Mouse (Mus musculus) embryonic facial prominence, embryonic 11.5 days (tissue): Measurements from ENCODE around the gene Zfyve1. TPM values are rescaled to one million over a fixed set of nuclear protein-coding genes. Genes with fewer than 3 reads are reported as not detected.

Experiments used
- ATAC-seq: fragments of 200-750 bp; cut with Nextera tagmentation; replicated peaks from 2 replicates; pipeline ENCODE4 v1.8.0; 2017; ENCODE audit warnings: low read depth; ENCODE audit not compliant: insufficient number of reproducible peaks, low FRiP score, low TSS enrichment
- DNase-seq: peaks from one replicate; pipeline ENCODE4 v3.0.0-alpha.2; 2015; ENCODE audit warnings: low spot score
- H3K27ac ChIP-seq: fragments of 300-500 bp; sonication (generic); replicated peaks from 2 replicates; pipeline ENCODE4 v1.5.1; 2014; ENCODE audit warnings: mild to moderate bottlenecking, low read depth, low read length, control low read depth
- H3K27me3 ChIP-seq: fragments of 300-500 bp; sonication (generic); 2 replicates; pipeline ENCODE4 v1.6.1; 2014; ENCODE audit warnings: mild to moderate bottlenecking, low read length, moderate library complexity, mixed read lengths; ENCODE audit not compliant: control insufficient read depth, insufficient read depth
- H3K36me3 ChIP-seq: fragments of 300-500 bp; sonication (generic); replicated peaks from 2 replicates; pipeline ENCODE4 v1.6.1; 2014; ENCODE audit warnings: low read depth, mild to moderate bottlenecking, low read length, moderate library complexity, mixed read lengths; ENCODE audit not compliant: control insufficient read depth, insufficient read depth
- H3K4me1 ChIP-seq: fragments of 300-500 bp; sonication (generic); 2 replicates; pipeline ENCODE4 v1.6.1; 2014; ENCODE audit warnings: low read length, mixed read lengths; ENCODE audit not compliant: control insufficient read depth, insufficient read depth
- H3K4me2 ChIP-seq: fragments of 300-500 bp; sonication (generic); 2 replicates; pipeline ENCODE4 v1.6.1; 2014; ENCODE audit warnings: low read depth, mild to moderate bottlenecking, control low read depth, low read length, moderate library complexity
- H3K4me3 ChIP-seq: fragments of 300-500 bp; sonication (generic); 2 replicates; pipeline ENCODE4 v1.5.1; 2014; ENCODE audit warnings: low read depth, low read length, control low read depth
- H3K9ac ChIP-seq: fragments of 300-500 bp; sonication (generic); replicated peaks from 2 replicates; pipeline ENCODE4 v1.6.1; 2014; ENCODE audit warnings: mild to moderate bottlenecking, control low read depth, low read length
- H3K9me3 ChIP-seq: fragments of 300-500 bp; sonication (generic); replicated peaks from 2 replicates; pipeline ENCODE4 v1.6.1; 2016; ENCODE audit warnings: mild to moderate bottlenecking, low read length, inconsistent platforms, mixed read lengths; ENCODE audit not compliant: control insufficient read depth
- WGBS: fragments of 180-500 bp; shearing (Covaris S2); extraction: QIAGEN DNeasy Blood & Tissue Kit; methylation state at CpG from one replicate; pipeline ENCODE4 v1.1.7; 2014; 5-methylcytosine and 5-hydroxymethylcytosine counted together
- polyA plus RNA-seq: library from polyadenylated mRNA; unstranded; fragments of >200 nt; fragmentation: Nextera tagmentation; extraction: Ambion mirVana; gene quantifications from 2 replicates; pipeline ENCODE4 v1.2.1, GENCODE M21; 2014

Gene Zfyve1
- polyA plus RNA-seq, 1 experiment from 2014 or later: 16.7 TPM

DNA sequence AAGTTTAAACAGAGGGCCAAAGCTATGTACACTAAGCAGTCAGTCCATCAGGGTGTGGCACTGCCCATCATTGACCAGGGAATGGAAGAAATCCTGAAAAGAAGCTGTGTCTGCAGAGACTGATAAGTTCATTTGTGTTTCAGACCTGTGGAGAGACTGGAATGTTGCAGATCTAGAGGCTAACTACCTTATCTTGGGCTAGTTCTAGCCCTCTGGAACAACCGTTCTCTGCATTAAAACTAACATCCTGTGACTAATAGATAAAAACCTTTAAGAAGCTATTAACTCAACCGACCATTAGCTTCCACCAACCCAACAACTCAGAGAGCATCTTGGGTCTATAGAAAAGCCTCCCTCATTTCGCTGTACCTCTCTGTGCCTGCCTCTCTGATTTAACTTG is 79.4 kb downstream of the Zfyve1 start:
- Histone ChIP-seq H3K4me1 (no peaks in the 10 kb centered on the region), H3K9ac (no peak overlapping the region), H3K27ac (no peak overlapping the region), H3K9me3 (no peaks in the 10 kb centered on the region), H3K36me3 (no peaks in the 10 kb centered on the region), H3K4me3 (no peak overlapping the region), H3K4me2 (no peak overlapping the region), H3K27me3 (no peaks in the 10 kb centered on the region)
- DNase-seq (no peak), ATAC-seq (no peak)
- WGBS: 86% methylated on average over 3 of the region's 3 CpGs

DNA sequence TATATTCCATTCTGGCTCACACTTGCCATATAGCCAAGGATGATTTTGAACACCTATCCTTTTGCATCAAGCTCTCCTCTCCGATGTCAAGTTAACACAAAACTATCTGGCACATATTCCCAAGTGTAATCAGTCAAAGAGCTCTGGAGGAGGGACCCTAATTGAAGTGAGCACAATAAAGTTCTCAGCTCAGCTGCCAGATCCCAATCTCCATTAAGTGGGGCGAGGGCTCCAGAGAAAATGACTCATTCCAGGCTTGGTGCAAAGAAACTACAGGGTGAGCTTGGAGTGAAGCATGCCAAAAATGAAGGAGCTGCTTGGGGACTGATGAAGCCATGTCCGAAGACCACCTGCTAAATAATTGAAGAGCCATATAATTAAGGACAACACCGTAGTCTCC is 82.8 kb downstream of the Zfyve1 start:
- H3K4me1 ChIP-seq: no peaks in the 10 kb centered on the region
- H3K27me3 ChIP-seq: no peaks in the 10 kb centered on the region
- H3K9ac ChIP-seq: no peak overlapping the region
- H3K27ac ChIP-seq: no peak overlapping the region
- H3K36me3 ChIP-seq: no peaks in the 10 kb centered on the region
- ATAC-seq (no peak), DNase-seq (no peak)
- no peak overlapping the region for H3K4me2 ChIP-seq
- 74% methylated on average over 4 of the region's 4 CpGs for WGBS
- no peak overlapping the region for H3K4me3 ChIP-seq
- no peaks in the 10 kb centered on the region for H3K9me3 ChIP-seq

DNA sequence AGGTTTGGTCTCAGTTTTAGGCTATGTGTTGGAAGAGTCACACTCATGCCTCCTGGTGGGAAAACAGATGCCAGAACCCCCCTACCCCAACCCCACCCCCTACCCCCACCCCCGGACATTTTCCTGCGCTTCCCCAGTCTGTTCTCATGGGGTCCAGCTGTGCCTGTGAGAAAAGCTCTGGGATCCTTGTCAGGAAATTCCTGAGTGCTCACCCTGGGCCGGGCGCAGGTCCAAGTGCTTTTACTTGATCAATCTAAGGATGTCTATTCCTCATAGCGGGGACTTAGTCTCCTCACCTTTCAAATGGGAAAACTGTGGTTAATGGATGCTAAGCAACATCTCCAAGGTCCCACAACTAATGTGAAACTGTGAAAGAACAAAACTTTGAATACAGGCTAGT is 83.8 kb downstream of the Zfyve1 start:
- no peaks in the 10 kb centered on the region for H3K27me3 ChIP-seq
- no peak overlapping the region for H3K4me3 ChIP-seq
- H3K9me3 ChIP-seq: no peaks in the 10 kb centered on the region
- ATAC-seq: no peak
- no peaks in the 10 kb centered on the region for H3K4me1 ChIP-seq
- DNase-seq: no peak
- H3K36me3 ChIP-seq: no peaks in the 10 kb centered on the region
- H3K4me2 ChIP-seq: no peak overlapping the region
- no peak overlapping the region for H3K27ac ChIP-seq
- 53% methylated on average over 5 of the region's 5 CpGs for WGBS
- no peak overlapping the region for H3K9ac ChIP-seq

DNA sequence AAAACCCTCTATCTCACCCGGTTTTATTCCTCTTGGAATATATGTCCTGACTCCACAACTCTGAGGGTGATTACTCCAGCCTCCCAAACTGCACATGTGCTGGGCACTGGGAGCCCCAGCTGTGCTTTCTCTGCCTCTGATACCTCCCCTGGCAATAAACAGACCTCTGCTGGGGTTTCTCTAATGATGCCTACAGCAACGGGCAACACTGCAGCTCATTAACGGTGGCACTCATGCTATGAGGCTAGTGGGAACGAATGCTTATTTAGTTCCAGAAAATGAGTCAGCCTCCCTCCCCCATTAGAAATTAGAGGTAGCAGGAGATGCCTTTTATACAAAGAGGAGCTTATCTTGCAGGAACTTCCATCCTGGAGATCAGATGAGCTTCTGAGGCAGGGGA is 84.2 kb downstream of the Zfyve1 start:
- WGBS: 44% methylated on average over 4 of the region's 4 CpGs
- no peak overlapping the region for H3K4me3 ChIP-seq
- no peak for DNase-seq
- no peak for ATAC-seq
- H3K9ac ChIP-seq: no peak overlapping the region
- H3K27ac ChIP-seq: no peak overlapping the region
- no peaks in the 10 kb centered on the region for H3K27me3 ChIP-seq
- H3K36me3 ChIP-seq: no peaks in the 10 kb centered on the region
- H3K9me3 ChIP-seq: no peaks in the 10 kb centered on the region
- H3K4me1 ChIP-seq: no peaks in the 10 kb centered on the region
- no peak overlapping the region for H3K4me2 ChIP-seq

DNA sequence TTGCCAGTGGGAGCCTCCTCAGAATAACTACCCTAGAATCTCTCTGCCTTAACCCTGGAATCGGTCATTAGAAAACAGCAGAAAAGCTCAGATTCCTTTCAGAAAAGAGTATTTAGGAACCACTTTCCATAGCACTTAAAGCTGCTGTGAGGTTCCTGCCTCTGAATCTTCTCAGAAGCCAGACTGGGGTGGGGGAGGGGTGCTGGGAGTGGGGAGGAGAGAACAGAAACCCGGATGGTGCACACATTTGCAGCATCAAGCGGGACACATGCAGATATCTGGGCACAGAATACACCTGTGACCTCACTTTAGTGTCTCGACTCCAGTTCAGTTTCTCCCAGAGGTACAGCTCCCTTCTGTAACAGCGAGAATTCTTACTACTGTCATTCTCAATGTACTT is 86.4 kb downstream of the Zfyve1 start:
- H3K27ac ChIP-seq: no peak overlapping the region
- H3K27me3 ChIP-seq: no peaks in the 10 kb centered on the region
- DNase-seq (no peak), ATAC-seq (no peak)
- H3K4me2 ChIP-seq: no peak overlapping the region
- no peaks in the 10 kb centered on the region for H3K36me3 ChIP-seq
- no peak overlapping the region for H3K4me3 ChIP-seq
- no peaks in the 10 kb centered on the region for H3K9me3 ChIP-seq
- H3K4me1 ChIP-seq: no peaks in the 10 kb centered on the region
- 83% methylated on average over 5 of the region's 5 CpGs for WGBS
- H3K9ac ChIP-seq: no peak overlapping the region

DNA sequence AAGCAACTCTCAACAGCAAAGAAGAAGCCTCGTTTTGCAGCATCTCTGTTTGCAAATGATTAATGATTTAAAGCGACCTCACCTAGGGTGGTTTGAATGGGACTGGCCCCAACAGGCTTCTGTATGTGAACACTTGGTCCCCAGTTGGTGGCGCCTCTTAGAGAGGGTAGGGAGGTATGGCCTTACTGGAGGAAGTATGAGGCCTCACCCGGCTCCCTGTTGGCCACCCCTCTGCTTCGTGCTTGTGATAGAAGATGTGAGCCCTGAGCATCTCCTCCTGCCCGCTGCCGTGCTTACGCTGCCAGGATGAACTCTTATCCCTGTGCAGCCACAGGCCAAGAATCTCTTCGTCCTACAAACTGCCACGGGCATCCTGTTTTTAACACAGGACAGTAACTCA is 90.5 kb downstream of the Zfyve1 start:
- 79% methylated on average over 10 of the region's 10 CpGs for WGBS
- Histone ChIP-seq H3K36me3 (no peaks in the 10 kb centered on the region), H3K9ac (no peak overlapping the region), H3K4me1 (no peaks in the 10 kb centered on the region), H3K4me2 (no peak overlapping the region), H3K4me3 (no peak overlapping the region), H3K27ac (no peak overlapping the region), H3K9me3 (no peaks in the 10 kb centered on the region), H3K27me3 (no peaks in the 10 kb centered on the region)
- no peak for DNase-seq
- ATAC-seq: no peak

DNA sequence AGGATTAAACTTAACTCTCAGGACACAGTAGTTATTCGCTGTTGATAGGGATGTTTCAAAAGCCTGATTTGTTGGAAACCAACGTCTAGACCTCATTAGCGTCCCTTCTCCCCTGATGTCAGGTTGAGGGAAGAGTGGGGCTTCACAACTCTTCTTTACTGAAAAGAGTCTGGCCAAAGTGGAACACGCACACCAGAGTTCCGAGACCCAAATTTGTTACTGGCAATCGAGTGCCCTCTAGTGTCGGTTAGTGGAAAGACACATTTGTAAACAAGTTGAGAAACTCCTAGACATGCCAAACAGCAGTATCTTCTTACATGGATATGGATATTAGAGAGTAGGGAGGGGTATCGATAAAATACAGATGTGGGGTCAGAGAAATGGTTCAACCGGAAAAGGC is 94.8 kb downstream of the Zfyve1 start:
- Histone ChIP-seq H3K27ac (no peak overlapping the region), H3K9ac (no peak overlapping the region), H3K4me2 (no peak overlapping the region), H3K27me3 (no peaks in the 10 kb centered on the region), H3K4me3 (no peak overlapping the region), H3K4me1 (no peaks in the 10 kb centered on the region), H3K36me3 (no peaks in the 10 kb centered on the region), H3K9me3 (no peaks in the 10 kb centered on the region)
- ATAC-seq: no peak
- peak; percentile 86 for DNase-seq
- WGBS: 6% methylated on average over 9 of the region's 9 CpGs

DNA sequence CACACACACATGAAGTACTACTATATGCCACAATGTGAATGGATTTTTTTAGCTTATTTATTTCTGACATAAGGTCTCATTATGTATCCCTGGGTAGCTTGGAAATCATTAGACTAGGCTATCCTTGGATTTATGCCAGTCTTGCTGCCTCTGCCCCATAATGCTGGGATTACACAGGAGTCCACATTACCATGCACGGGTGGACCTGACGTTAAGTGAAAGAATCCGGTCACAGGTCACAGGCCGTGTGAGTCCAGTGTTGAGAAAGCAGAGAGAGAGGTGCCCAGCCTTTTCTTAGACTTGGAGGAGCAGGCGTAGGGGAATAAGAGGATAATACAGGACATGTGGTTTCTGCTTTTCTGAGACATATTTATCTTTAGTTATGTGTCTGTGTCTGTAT is 97.8 kb downstream of the Zfyve1 start:
- ATAC-seq: no peak
- 76% methylated on average over 5 of the region's 5 CpGs for WGBS
- Histone ChIP-seq H3K27me3 (no peaks in the 10 kb centered on the region), H3K4me1 (no peaks in the 10 kb centered on the region), H3K4me3 (no peak overlapping the region), H3K9ac (no peak overlapping the region), H3K36me3 (no peaks in the 10 kb centered on the region), H3K4me2 (no peak overlapping the region), H3K27ac (no peak overlapping the region), H3K9me3 (no peaks in the 10 kb centered on the region)
- no peak for DNase-seq

DNA sequence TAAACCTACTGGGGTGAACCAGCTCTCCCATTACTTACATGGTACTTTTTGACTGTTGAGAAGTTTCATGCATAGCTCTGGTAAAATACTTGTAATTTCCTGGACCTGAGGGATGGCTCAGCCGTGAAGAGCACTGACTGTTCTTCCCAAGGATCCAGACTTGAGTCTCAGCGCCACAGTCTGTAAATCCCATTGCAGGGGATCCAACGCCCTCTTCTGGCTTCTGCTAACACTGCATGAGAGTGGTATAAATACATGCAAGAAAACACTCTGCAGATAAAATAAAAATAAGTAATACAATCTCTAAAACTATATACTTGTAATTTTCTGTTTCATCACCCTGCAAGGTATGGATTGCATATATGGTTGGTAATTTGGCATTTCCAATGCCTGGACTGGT is 99.1 kb downstream of the Zfyve1 start:
- Histone ChIP-seq H3K36me3 (no peaks in the 10 kb centered on the region), H3K4me2 (no peak overlapping the region), H3K27me3 (no peaks in the 10 kb centered on the region), H3K4me3 (no peak overlapping the region), H3K27ac (no peak overlapping the region), H3K9ac (no peak overlapping the region), H3K9me3 (no peaks in the 10 kb centered on the region), H3K4me1 (no peaks in the 10 kb centered on the region)
- 80% methylated on average over 3 of the region's 3 CpGs for WGBS
- DNase-seq (no peak), ATAC-seq (no peak)
